Comparison of ENCODE assay signal across 10 mouse cellular contexts in the genomic region with DNA sequence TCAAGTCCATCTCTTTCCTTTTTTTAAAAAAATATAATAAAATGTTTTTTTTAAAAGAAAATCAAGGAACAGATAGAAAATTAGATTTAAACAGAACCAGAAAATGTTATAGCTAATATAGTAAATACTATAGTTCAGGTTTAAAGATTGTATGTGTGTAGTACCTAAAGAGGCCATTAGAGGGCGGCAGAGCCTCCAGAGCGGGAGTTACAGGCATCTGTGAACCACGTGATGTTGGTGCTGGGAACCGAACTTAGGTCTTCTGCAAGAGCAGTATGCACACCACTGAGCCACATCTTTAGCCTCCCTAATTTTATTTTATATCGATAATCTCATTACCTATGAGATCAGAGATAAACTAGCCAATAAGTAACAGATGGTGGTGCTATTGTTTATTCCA.
DNase-seq lines count a peak whose midpoint lies in the region; ATAC-seq and TF ChIP-seq lines count a peak whose summit lies in the region.
"Had no signal": no experiment of that assay in that cellular context is flagged by ENCODE, and none has a peak within 500 bp of the region (broad histone marks: within the 10 kb centered on the region; RNA-seq: fewer than 3 reads in every experiment).

No protein-coding gene starts in this region.

- 69% methylated on average over 5 of the region's 5 CpGs for WGBS in heart, adult 2 months
- whole genome bisulfite sequencing in midbrain, embryonic 11.5 days = 61% methylated on average over 5 of the region's 5 CpGs
- WGBS in midbrain, embryonic 10.5 days = 63% methylated on average over 5 of the region's 5 CpGs

- H3K27me3 ChIP-seq in heart, adult 2 months (ENCODE audit: control insufficient read depth, insufficient read depth, low read length) = no peaks in the 10 kb centered on the region
- H3K27me3 ChIP-seq in midbrain, embryonic 11.5 days (ENCODE audit: control insufficient read depth, insufficient read depth, low read length) = no peaks in the 10 kb centered on the region
- H3K27me3 ChIP-seq in midbrain, embryonic 10.5 days (ENCODE audit: low read depth, poor library complexity, severe bottlenecking) = no peaks in the 10 kb centered on the region
- H3K27me3 ChIP-seq: embryonic facial prominence, embryonic 13.5 days; heart, embryonic 12.5 days had no signal

- H3K4me1 ChIP-seq in heart, adult 2 months (ENCODE audit: control insufficient read depth, insufficient read depth, low read length) = no peaks in the 10 kb centered on the region
- H3K4me1 ChIP-seq in midbrain, embryonic 11.5 days (ENCODE audit: control insufficient read depth, insufficient read depth, low read length) = peaks cover 8% of the 10 kb centered on the region
- H3K4me1 ChIP-seq in midbrain, embryonic 10.5 days = peaks cover 10% of the 10 kb centered on the region
- no peaks in the 10 kb centered on the region for H3K4me1 ChIP-seq in bone marrow macrophage, adult 2 months (ENCODE audit: control insufficient read depth, insufficient read depth, low read length)
- H3K4me1 ChIP-seq: heart, embryonic 12.5 days had no signal

- no peaks in the 10 kb centered on the region for H3K79me2 ChIP-seq in heart, adult 2 months (replicated peaks; ENCODE audit: control insufficient read depth, insufficient read depth, low read length)

- intact Hi-C loops in heart, adult 2 months (cut with DNase I) = no loop called here
- intact Hi-C loops in heart, postnatal 36 days (cut with DNase I) = no loop called here

- TF ChIP-seq CTCF in heart, adult 2 months (IDR thresholded peaks at IDR 0.05) = peak; percentile 70
- peak; percentile 44; the same call in 1 of the 2 replicates for TF ChIP-seq CTCF in bone marrow macrophage, adult 2 months (IDR thresholded peaks at IDR 0.05; ENCODE audit: low read depth, low read length)

- 0 out of 2 replicates have a peak, but pooled peaks have one; percentile 3 for ATAC-seq in midbrain, embryonic 11.5 days (ENCODE audit: low FRiP score)
- no peak for ATAC-seq in megakaryocyte, adult 5-6 weeks (ENCODE audit: poor library complexity, severe bottlenecking)

- H3K36me3 ChIP-seq in heart, adult 2 months (ENCODE audit: control insufficient read depth, insufficient read depth, low read length) = no peaks in the 10 kb centered on the region
- no peaks in the 10 kb centered on the region for H3K36me3 ChIP-seq in midbrain, embryonic 11.5 days (ENCODE audit: control insufficient read depth, insufficient read depth, low read length)
- H3K36me3 ChIP-seq in midbrain, embryonic 10.5 days = no peaks in the 10 kb centered on the region
- H3K36me3 ChIP-seq: embryonic facial prominence, embryonic 13.5 days; heart, embryonic 12.5 days had no signal

- DNase-seq in heart, adult 2 months = no peak
- no peak for DNase-seq in heart, postnatal 36 days
- no peak for DNase-seq in midbrain, embryonic 11.5 days (ENCODE audit: low spot score, missing footprints)
- DNase-seq in midbrain, embryonic 10.5 days (ENCODE audit: low spot score) = no peak
- peak; percentile 38 for DNase-seq in thymus, postnatal 0 days (ENCODE audit: low spot score)
- DNase-seq in urinary bladder, postnatal 14 days (ENCODE audit: low spot score) = no peak

- no peak overlapping the region for H3K9ac ChIP-seq in heart, adult 2 months (ENCODE audit: low read depth, low read length)
- no peak overlapping the region for H3K9ac ChIP-seq in midbrain, embryonic 11.5 days (ENCODE audit: low read length)
- H3K9ac ChIP-seq: embryonic facial prominence, embryonic 13.5 days; heart, embryonic 12.5 days had no signal

- no peak overlapping the region for H3K4me3 ChIP-seq in heart, adult 2 months
- no peak overlapping the region for H3K4me3 ChIP-seq in midbrain, embryonic 11.5 days (ENCODE audit: low read depth, low read length)
- H3K4me3 ChIP-seq in midbrain, embryonic 10.5 days = no peak overlapping the region
- H3K4me3 ChIP-seq in bone marrow macrophage, adult 2 months (ENCODE audit: insufficient read depth, low read length) = no peak overlapping the region
- H3K4me3 ChIP-seq: embryonic facial prominence, embryonic 13.5 days; heart, embryonic 12.5 days had no signal

- H3K9me3 ChIP-seq in midbrain, embryonic 11.5 days (ENCODE audit: control insufficient read depth, low read length) = 0 out of 2 replicates have a peak, but pooled peaks cover 2% of the 10 kb centered on the region
- peaks cover 5% of the 10 kb centered on the region; the same call in 1 of the 2 replicates for H3K9me3 ChIP-seq in midbrain, embryonic 10.5 days (replicated peaks)

- no peak overlapping the region for H3K27ac ChIP-seq in heart, adult 2 months
- no peak overlapping the region for H3K27ac ChIP-seq in midbrain, embryonic 11.5 days (ENCODE audit: low read depth, low read length)
- H3K27ac ChIP-seq in midbrain, embryonic 10.5 days (replicated peaks) = no peak overlapping the region
- no peak overlapping the region for H3K27ac ChIP-seq in bone marrow macrophage, adult 2 months (ENCODE audit: insufficient read depth, low read depth, low read length)
- H3K27ac ChIP-seq: embryonic facial prominence, embryonic 13.5 days had no signal

- TF ChIP-seq POLR2A in heart, adult 2 months (IDR thresholded peaks at IDR 0.05; ENCODE audit: insufficient read depth, low read depth, low read length) = no peak
- TF ChIP-seq POLR2A in bone marrow macrophage, adult 2 months (IDR thresholded peaks at IDR 0.05; ENCODE audit: borderline replicate concordance, low read depth, low read length) = no peak

- H3K4me2 ChIP-seq in midbrain, embryonic 11.5 days = no peak overlapping the region
- H3K4me2 ChIP-seq: heart, embryonic 12.5 days had no signal

- no peak for TF ChIP-seq EP300 in heart, adult 2 months (IDR thresholded peaks at IDR 0.05; ENCODE audit: insufficient read depth, low read depth, low read length)
